Mouse (Mus musculus): Measurements from ENCODE around the gene Atp9a. TPM values are rescaled to one million over a fixed set of nuclear protein-coding genes. Genes with fewer than 3 reads are reported as not detected.

The Atp9a gene
- polyA plus RNA-seq, 1 experiment = 32.4 TPM

DNA sequence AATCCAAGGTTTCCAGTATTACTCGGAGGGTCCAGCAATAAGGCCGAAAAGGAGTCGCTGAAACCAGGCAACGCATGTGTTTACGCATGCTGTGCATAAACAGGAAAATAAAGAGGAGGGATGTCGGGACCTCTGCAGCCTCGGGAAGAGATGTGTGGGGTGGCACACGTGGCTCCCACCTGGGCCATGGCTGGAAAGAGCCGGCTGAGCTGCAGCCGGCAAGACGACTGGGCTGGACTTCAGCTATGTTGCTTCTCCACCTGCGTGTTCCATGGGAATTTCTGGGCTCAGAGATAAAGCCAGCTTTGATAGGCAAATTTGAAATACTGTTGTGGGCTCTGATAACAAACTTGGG lies 139.8 kb downstream of the Atp9a start:
- DNase-seq (ENCODE audit: low spot score) = no peak

DNA sequence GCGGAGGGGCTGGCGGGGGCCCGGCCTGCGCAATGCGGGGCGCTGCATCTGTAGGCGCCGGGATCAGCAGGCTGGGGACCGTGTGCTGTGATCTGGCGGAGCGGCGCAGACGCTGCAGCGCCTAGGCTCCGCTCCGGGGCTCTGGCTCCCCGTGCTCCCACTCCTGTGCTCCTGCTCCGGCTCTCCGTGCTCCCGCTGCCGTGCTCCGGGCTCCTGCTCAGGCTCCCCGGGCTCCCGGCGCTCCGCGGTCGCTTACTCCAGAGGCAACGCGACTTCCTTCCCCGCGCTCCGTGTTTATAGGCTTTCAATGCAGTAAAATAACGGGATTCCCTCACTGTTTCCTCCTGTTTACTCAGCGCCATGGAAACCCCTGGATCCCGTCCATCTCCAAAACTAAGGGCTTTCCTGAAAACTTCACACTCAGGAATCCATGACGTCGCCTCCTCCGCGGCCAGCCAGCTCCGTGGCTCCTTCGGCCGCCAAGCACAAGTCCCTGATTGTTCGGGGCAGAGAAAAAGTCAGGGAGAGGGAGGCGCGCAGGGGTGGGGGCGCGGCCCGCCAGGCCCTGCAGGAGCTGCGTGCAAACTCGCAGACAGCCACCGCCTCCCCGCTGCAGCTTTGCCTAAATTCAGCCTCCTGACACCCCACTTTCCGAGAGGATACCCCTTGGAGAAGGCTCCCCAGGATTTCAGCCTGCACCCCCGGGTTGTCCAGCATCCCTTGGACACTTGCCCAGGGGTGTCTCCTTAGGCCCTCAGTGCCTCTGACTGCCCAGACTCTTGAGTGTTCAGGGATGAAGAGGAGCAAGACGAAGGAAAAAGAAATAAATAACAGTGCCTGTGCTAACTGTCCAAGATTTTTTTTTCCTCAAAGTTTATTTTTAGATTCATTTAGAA lies 140.5 kb downstream of the Atp9a start, which contains the start of gene Nfatc2:
Nfatc2 (minus strand) TSS at position 167 of the 896 bp plus-strand sequence.
- DNase-seq (ENCODE audit: low spot score) = peak; percentile 38

DNA sequence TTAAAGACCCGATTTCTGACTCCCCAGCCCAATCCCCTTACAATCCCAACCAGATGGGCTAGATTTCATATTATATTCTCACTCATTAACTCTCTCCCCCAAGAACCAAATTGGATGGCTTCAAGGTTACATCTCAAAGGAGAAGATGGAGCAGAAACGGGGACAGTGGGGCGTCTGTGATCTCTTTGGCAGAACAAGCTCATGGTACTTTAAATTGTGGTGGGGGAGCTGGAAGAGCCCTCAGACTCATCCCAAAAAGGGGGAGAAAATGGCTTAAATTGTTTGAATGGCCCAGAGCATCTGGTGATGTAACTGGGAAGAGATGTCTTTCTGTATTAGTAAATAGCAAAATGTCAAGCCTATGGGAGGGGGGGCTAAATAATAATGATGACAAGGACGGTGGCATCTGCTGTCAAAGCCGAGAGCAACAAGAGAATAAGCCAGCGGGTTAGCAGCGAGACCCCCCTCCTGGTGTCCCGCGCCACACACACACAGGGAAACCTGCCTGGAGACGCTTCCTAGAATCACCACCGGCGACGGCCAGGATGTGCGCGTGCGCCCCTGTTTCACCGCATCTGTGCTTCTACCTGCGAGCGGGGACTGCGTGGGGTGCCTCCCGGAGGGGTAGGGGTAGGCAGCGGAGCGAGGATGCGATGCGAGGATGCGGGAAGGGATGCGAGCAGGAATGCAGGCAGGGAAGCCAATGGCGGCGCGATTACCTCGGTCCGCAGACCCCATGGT lies 141.3 kb downstream of the Atp9a start:
- DNase-seq (ENCODE audit: low spot score) = no peak

DNA sequence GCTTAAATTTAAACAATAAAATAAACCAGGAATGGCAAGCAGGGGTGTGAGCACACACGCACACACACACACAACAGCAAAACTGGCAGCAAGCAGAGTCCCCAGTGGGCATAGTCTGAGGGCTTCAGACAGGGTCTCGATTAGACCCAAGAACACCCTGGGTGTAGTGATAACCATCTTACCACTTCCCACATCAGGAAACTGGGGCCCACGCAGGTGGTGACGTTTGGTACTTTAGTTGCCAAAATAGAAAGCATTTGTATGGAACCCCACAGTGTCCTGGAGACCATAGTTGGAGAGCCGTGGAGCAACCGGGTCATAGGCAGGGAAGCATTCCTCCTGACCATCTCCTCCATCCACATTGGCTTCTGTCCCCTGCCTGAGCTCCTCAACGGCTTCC lies 146.5 kb downstream of the Atp9a start:
- no peak for DNase-seq (ENCODE audit: low spot score)

DNA sequence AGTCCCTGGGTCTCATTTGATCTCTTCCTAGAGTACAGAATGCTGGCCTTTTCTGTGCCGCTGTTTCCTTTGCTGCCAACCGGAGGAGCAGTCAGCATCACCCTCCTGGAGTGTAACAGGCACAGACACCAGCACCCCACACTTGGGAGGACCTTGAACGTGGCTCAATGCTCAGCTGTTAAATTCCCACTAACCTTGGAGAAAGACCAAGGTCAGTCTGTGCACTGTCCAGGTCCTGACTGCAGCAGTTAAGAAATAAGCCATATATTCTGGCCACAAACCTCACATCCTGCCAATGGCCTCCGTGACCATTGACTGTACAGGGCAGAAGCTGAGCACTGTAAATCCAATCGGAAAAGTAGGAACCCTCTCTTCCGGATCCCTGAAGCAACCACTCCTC lies 148.5 kb downstream of the Atp9a start:
- no peak for DNase-seq (ENCODE audit: low spot score)

DNA sequence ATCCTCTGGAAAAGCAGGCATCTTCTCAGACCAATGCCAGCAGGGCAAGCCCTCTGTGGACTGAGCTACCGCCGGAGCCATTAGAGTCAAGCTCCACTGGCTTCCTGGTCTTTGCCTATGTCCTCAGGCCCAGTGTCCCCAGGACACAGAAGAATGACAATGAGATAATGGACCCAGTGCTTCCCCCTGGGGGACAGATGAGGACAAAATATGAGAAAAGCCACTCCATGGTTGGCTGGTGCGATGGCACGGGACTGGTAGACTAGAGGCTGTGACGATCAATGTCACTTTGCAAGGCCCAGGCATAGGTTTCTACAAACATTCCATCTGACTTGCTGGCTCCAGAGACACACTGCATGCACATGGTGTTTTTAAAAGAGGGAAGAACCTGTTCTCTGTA lies 149.2 kb downstream of the Atp9a start:
- no peak for DNase-seq (ENCODE audit: low spot score)

DNA sequence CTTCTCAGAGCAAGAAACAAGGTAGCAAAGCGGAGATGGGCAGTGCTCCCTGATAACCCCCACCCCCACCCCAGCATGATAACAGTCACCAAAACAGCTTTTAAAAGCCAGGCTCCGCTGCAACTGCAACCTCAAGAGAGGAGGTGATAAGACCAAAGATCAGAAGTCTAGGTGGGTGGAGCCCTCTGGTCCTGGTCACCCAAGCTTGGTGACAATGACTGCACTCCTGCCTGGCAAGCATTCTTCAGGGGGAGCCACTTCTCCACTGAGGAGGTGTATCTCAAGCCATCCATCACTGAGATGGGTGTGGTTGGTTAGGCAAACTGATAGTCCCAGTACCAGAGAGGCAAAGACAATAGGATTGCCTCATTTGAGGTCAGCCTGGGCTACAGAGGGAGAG lies 151.1 kb downstream of the Atp9a start:
- DNase-seq (ENCODE audit: low spot score) = no peak

DNA sequence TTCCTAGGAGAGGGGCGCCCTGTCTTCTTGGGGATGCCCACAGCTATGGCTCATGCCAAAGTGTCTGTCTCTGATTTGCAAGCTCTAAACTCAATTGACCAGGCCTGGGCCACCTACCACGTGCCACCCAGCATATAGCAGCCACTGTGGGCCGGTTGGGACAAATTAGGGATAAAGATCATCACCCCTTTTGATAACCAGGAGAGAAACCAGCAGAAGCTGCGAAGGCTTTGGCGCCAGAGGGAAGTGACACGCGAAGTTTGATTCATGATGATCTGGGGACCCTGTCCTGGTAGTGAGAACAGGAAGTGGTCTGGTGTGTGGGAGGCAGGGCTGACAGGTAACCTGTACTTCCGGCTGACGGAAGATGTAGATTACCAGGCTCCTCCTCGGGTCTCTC lies 151.7 kb downstream of the Atp9a start:
- no peak for DNase-seq (ENCODE audit: low spot score)

DNA sequence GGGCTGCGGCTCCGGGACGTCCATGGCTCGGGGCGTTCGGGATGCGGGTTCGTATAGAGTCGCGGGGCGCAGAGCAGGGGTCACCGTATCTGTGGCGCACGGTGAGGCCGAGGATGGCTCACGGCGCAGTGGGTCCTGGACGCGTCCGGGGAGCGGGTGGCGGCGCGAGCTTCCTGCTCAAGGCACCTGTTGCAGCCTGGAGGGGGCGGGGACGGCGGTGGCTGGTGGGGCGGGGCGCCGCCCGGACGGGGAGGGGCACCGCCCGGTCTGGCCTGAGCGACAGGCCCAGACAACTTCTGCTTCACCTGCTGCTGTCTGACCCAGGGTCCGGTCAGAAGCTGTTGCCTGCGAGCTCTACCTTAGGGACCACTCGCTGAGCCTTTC lies 152.0 kb downstream of the Atp9a start:
- peak; percentile 42 for DNase-seq (ENCODE audit: low spot score)

DNA sequence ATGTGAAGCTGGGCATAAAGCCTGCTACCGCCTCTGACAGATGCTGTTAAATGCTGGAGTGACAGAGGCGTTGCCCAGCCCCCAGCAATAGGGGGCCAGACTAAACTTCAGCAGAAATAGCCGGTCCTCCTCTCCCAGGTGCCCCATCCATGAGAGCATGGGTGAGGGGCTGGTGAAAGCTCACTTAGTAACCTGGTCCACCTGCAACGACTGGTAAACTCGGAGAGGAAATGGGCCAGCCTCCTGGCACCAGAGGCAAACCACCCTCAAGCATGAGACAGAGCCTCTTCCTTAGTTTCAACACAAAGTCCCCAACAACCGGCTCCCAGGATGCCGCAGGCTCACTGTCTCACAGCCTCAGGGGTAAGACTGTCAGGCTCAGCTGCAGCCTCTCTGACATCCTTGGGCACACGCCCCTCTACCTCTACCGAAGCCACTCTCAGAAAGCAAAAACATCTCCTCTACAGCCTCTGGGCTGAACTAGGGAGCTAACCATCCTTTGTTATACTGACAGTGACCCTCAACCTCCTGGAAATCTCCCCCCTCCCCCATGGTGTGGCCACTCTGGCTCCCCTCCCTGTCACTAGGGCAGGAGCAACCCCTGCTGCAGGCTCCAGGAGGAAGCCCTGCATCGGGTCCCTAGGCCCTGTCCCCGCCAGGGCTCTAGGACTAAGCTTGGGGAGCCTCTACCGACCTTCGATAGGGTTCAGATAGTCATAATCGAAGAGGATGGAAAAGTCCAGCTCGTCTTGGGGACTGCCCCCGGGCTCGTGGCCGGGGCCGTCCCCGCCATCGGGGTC lies 152.6 kb downstream of the Atp9a start:
- no peak for DNase-seq (ENCODE audit: low spot score)

DNA sequence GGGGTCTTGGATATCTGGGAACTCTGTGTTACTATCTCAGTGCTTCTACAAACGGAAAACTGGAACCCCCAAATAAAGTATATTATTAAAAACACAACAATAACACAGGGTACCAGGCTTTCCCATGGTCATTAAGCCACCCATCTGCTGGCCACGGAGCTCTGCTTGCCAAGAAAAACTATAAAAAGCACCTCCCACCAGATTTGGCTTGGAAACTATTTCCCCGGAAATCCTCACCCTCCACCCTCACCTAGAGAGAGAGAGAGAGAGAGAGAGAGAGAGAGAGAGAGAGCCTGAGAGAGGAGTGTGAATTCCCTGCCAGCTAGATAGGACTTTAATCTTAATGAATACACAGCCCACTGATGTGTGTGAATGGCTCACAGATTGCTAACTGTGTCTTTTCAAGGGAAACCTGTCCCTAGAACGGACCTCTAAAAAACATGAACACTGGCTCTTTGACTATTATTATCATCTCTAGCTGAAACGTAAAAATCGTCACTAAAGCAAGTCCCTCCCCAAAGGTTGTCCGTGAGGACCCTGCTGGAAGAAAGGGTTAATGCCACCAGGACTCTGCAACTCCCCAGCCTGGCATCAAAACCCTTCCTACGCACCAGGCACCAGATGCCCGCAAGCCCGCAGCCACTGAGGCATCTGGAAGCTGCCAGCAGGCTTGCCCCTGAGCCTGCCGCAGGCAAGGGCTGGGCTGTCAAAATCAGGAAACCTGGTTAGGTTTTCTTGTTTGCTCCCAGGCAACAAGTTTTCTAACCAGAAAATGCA lies 153.4 kb downstream of the Atp9a start:
- DNase-seq (ENCODE audit: low spot score) = no peak

DNA sequence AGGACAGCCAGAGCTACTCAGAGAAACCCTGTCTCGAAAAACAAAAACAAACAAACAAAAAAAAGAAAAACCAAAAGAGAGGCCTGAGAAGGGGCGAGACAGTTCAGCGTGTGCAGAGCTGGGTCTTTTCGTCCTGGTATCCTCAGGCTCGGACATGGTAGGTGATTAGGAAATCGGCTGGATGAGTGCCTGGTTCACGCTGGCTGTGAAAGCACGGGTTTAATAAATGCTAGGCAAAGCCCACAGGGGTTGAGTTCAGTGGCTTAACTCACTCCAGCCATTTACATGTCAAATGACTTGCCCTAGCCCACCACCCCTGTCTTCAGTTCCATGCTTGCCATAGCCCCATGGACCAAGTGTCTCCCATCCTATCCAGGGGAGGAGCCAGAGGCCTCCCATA lies 155.1 kb downstream of the Atp9a start:
- DNase-seq (ENCODE audit: low spot score) = no peak

DNA sequence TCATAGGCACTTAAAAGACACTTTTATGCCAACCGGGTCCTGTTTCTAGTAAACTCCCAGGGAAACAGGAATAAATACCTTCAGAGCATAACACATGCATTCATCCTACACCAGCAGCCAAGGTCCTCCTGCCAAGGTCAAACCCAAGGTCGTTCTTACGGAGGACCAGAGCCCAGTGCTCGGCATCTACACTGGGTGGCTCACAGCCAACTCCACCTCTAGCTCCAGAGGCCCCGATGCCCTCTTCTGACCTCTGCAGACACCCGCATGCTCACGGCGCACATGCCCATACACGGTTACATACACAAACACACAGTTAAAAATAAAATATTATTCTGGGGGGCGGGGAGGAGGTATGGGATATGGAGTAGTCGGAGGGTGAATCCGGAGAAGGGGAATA lies 155.7 kb downstream of the Atp9a start:
- DNase-seq (ENCODE audit: low spot score) = no peak

DNA sequence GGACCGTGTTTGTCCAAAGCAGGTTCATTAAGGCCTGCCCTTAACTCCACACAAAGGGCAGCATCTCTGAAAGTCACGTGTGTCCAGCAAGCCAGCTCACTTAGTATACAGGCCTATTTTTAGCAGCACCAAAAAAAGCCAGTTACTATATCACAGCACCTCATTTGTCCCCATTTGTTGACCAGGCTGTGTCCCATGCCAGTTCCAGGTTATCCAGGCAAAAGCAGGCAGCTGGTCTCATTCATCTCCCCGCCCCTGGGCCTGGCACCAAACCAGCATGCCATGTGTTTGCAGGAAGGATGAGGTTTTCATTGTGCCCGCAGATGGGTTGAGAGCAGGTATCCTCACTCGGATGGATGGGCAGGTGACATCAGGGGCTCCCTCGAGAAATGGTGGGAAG lies 157.4 kb downstream of the Atp9a start:
- no peak for DNase-seq (ENCODE audit: low spot score)

Other genes starting within 250 kb of the Atp9a start
- gene Nfatc2, start 140.8 kb downstream of the Atp9a start, polyA plus RNA-seq (2012; rRNA removed) = 2.4 and 4.9 TPM in 2 replicates
- gene Sall4, start 25.5 kb upstream of the Atp9a start, polyA plus RNA-seq (2012; rRNA removed) = 0.15 and 0.16 TPM in 2 replicates
- 13.4 and 14.3 TPM in 2 replicates for gene Zfp64, start 213.2 kb upstream of the Atp9a start, polyA plus RNA-seq (2012; rRNA removed)